Mouse (Mus musculus): ENCODE results near the gene Lgi4.

The Lgi4 gene

GRCm38 (mm10) chr7:31059108-31059507 lies at the start of gene Lgi4:
TSS of gene Lgi4 (plus strand) at chr7:31059342.
- peak; percentile 84 to 87 for DNase-seq (ENCODE audit: low spot score in 2 of 2)

- no peak for DNase-seq (ENCODE audit: low spot score in 2 of 2)
These were observed 46.2 kb upstream of the Lgi4 start for GRCm38 (mm10) chr7:31012971-31013370.

GRCm38 (mm10) chr7:31017104-31017901 lies 41.8 kb upstream of the Lgi4 start:
- DNase-seq (ENCODE audit: low spot score in 2 of 2): peak; percentile 72 to 88

GRCm38 (mm10) chr7:31028609-31029008 lies 30.5 kb upstream of the Lgi4 start:
- no peak for DNase-seq (ENCODE audit: low spot score in 2 of 2)

- no peak for DNase-seq (ENCODE audit: low spot score in 2 of 2)
These were observed 28.4 kb upstream of the Lgi4 start for GRCm38 (mm10) chr7:31030717-31031116.

- no peak for DNase-seq (ENCODE audit: low spot score in 2 of 2)
These were observed 27.4 kb upstream of the Lgi4 start for GRCm38 (mm10) chr7:31031731-31032130.

- no peak for DNase-seq (ENCODE audit: low spot score in 2 of 2)
These were observed 25.6 kb upstream of the Lgi4 start for GRCm38 (mm10) chr7:31033409-31034165.

- DNase-seq (ENCODE audit: low spot score in 2 of 2): no peak
These were observed 24.4 kb upstream of the Lgi4 start for GRCm38 (mm10) chr7:31034789-31035188.

GRCm38 (mm10) chr7:31035291-31035690 lies 23.9 kb upstream of the Lgi4 start:
- no peak for DNase-seq (ENCODE audit: low spot score in 2 of 2)

GRCm38 (mm10) chr7:31036917-31037316 lies 22.2 kb upstream of the Lgi4 start:
- DNase-seq (ENCODE audit: low spot score in 2 of 2): no peak

GRCm38 (mm10) chr7:31037675-31038074 lies 21.5 kb upstream of the Lgi4 start:
- DNase-seq (ENCODE audit: low spot score in 2 of 2): no peak

- no peak for DNase-seq (ENCODE audit: low spot score in 2 of 2)
These were observed 20.1 kb upstream of the Lgi4 start for GRCm38 (mm10) chr7:31039011-31039410.

GRCm38 (mm10) chr7:31040281-31041022 lies 18.7 kb upstream of the Lgi4 start:
- no peak for DNase-seq (ENCODE audit: low spot score in 2 of 2)

GRCm38 (mm10) chr7:31041023-31041407 lies 18.1 kb upstream of the Lgi4 start:
- no peak for DNase-seq (ENCODE audit: low spot score in 2 of 2)

GRCm38 (mm10) chr7:31041662-31042315 lies 17.4 kb upstream of the Lgi4 start:
- no peak for DNase-seq (ENCODE audit: low spot score in 2 of 2)

- DNase-seq (ENCODE audit: low spot score in 2 of 2): no peak
These were observed 16.7 kb upstream of the Lgi4 start, which contains the start of gene Fxyd5 for GRCm38 (mm10) chr7:31042431-31042910. TSS of gene Fxyd5 (minus strand) at chr7:31042481.

GRCm38 (mm10) chr7:31049135-31049845 lies 9.9 kb upstream of the Lgi4 start:
- DNase-seq (ENCODE audit: low spot score in 2 of 2): peak; percentile 54 to 62

- peak; percentile 66 to 70 for DNase-seq (ENCODE audit: low spot score in 2 of 2)
These were observed 9.3 kb upstream of the Lgi4 start for GRCm38 (mm10) chr7:31049846-31050281.

GRCm38 (mm10) chr7:31050487-31050886 lies 8.7 kb upstream of the Lgi4 start:
- peak in 1 of 2 experiments; percentile 20 for DNase-seq (ENCODE audit: low spot score in 2 of 2)

- DNase-seq (ENCODE audit: low spot score in 2 of 2): peak; percentile 62 to 74
These were observed 8.2 kb upstream of the Lgi4 start for GRCm38 (mm10) chr7:31050921-31051320.
